Mouse (Mus musculus): ENCODE measurements around the gene Ajap1. TPM values are rescaled to one million over a fixed set of nuclear protein-coding genes. Genes with fewer than 3 reads are reported as not detected.

The Ajap1 gene
- polyA plus RNA-seq, 1 experiment from 2014 or later = 8.9 TPM

DNA sequence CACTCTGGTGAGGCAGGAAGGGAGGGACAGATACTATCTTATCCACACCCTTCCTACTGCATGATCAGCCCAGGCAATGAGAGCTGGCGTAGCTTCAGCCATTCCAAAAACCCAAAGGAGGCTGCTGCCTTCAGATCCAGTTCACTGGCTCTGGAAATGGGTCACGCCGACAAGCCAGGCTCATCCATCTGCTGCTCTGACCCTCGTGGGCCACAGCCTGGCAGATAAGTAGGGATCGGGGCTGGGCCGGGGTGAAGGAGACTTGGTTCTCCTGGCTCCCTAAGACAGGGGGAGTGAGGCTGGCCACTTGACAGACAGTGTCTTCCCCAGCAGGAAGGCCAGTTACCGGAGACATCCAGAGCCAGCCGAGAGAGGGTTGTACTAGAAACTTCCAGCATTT, 84.2 kb downstream of the Ajap1 start:
- Histone ChIP-seq H3K9me3 (ENCODE audit: control insufficient read depth, low read length) (no peaks in the 10 kb centered on the region), H3K9ac (replicated peaks; ENCODE audit: low read length) (no peak overlapping the region), H3K4me2 (ENCODE audit: low read length) (no peak overlapping the region), H3K27ac (replicated peaks; ENCODE audit: low read depth, low read length) (no peak overlapping the region), H3K27me3 (ENCODE audit: control insufficient read depth, insufficient read depth, low read length) (no peaks in the 10 kb centered on the region), H3K4me1 (ENCODE audit: control insufficient read depth, insufficient read depth, low read length) (peaks cover 5% of the 10 kb centered on the region; the same call in 1 of the 2 replicates), H3K4me3 (replicated peaks; ENCODE audit: low read depth, low read length) (no peak overlapping the region), H3K36me3 (ENCODE audit: control insufficient read depth, insufficient read depth, low read length) (no peaks in the 10 kb centered on the region)
- ATAC-seq (ENCODE audit: low FRiP score, low TSS enrichment) (no peak), DNase-seq (no peak)
- 87% methylated on average over 8 of the region's 8 CpGs for whole genome bisulfite sequencing

DNA sequence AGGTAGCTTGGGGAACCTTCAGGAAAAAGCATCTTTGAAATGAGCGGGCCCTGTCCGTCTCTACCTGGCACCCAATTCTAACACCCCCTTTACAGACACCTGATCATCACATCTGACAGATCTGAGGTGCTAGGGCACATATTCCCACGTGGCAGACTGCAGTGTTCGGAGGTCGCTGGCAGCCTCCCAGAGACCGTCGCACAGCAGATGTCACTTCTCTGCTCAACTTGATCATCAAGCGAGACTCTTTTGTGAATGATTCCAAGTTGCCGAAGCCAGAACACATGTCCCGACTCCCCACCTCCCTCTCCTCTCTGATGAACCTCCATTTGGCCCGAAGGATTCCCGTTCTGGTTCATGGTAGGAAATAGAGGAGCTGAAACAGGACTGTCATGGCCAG, 95.1 kb downstream of the Ajap1 start:
- 91% methylated on average over 12 of the region's 12 CpGs for WGBS
- H3K27ac ChIP-seq (replicated peaks; ENCODE audit: low read depth, low read length) = no peak overlapping the region

GRCm38 (mm10) chr4:153381433-153381832, 101.2 kb downstream of the Ajap1 start:
- H3K4me3 ChIP-seq (replicated peaks; ENCODE audit: low read depth, low read length) = no peak overlapping the region
- H3K36me3 ChIP-seq (ENCODE audit: control insufficient read depth, insufficient read depth, low read length) = no peaks in the 10 kb centered on the region
- 40% methylated on average over 7 of the region's 7 CpGs for whole genome bisulfite sequencing
- H3K4me2 ChIP-seq (ENCODE audit: low read length) = no peak overlapping the region
- H3K9me3 ChIP-seq (ENCODE audit: control insufficient read depth, low read length) = no peaks in the 10 kb centered on the region
- H3K9ac ChIP-seq (replicated peaks; ENCODE audit: low read length) = no peak overlapping the region
- H3K4me1 ChIP-seq (ENCODE audit: control insufficient read depth, insufficient read depth, low read length) = peaks cover 14% of the 10 kb centered on the region; the same call in 1 of the 2 replicates
- no peak for ATAC-seq (ENCODE audit: low FRiP score, low TSS enrichment)
- DNase-seq = no peak
- H3K27me3 ChIP-seq (ENCODE audit: control insufficient read depth, insufficient read depth, low read length) = no peaks in the 10 kb centered on the region
- H3K27ac ChIP-seq (replicated peaks; ENCODE audit: low read depth, low read length) = no peak overlapping the region

More for the DNA sequence above, 95.1 kb downstream of the Ajap1 start:
- no peak for ATAC-seq (ENCODE audit: low FRiP score, low TSS enrichment)
- H3K27me3 ChIP-seq (ENCODE audit: control insufficient read depth, insufficient read depth, low read length) = no peaks in the 10 kb centered on the region
- H3K9ac ChIP-seq (replicated peaks; ENCODE audit: low read length) = no peak overlapping the region
- H3K36me3 ChIP-seq (ENCODE audit: control insufficient read depth, insufficient read depth, low read length) = no peaks in the 10 kb centered on the region
- H3K4me2 ChIP-seq (ENCODE audit: low read length) = no peak overlapping the region
- DNase-seq = no peak
- H3K4me1 ChIP-seq (ENCODE audit: control insufficient read depth, insufficient read depth, low read length) = peaks cover 7% of the 10 kb centered on the region; the same call in 1 of the 2 replicates
- no peak overlapping the region for H3K4me3 ChIP-seq (replicated peaks; ENCODE audit: low read depth, low read length)
- no peaks in the 10 kb centered on the region for H3K9me3 ChIP-seq (ENCODE audit: control insufficient read depth, low read length)

DNA sequence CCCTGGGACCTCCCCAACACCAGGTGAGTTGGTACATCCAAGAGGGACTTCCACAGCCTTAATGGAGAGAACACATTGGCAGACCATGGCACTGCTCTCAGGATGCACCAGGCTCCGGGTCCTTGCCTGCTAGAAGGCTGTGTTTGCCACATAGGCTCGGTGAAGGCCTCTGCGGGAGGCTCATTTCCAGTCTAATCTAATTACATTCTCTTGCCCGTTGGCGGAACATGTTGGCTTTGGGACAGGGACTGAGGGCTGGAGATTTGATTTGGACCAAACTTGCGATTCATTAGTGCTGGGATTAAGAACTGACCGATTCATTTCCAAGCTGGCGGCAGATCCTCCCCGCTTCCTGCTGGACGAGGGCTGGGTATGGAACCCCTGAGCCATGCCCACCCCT, 101.7 kb downstream of the Ajap1 start:
- Histone ChIP-seq H3K27ac (replicated peaks; ENCODE audit: low read depth, low read length) (no peak overlapping the region), H3K27me3 (ENCODE audit: control insufficient read depth, insufficient read depth, low read length) (no peaks in the 10 kb centered on the region), H3K36me3 (ENCODE audit: control insufficient read depth, insufficient read depth, low read length) (no peaks in the 10 kb centered on the region), H3K9ac (replicated peaks; ENCODE audit: low read length) (no peak overlapping the region), H3K4me2 (ENCODE audit: low read length) (no peak overlapping the region), H3K4me3 (replicated peaks; ENCODE audit: low read depth, low read length) (no peak overlapping the region), H3K4me1 (ENCODE audit: control insufficient read depth, insufficient read depth, low read length) (peaks cover 14% of the 10 kb centered on the region; the same call in 1 of the 2 replicates), H3K9me3 (ENCODE audit: control insufficient read depth, low read length) (no peaks in the 10 kb centered on the region)
- peak; percentile 34 for DNase-seq
- no peak for ATAC-seq (ENCODE audit: low FRiP score, low TSS enrichment)
- 64% methylated on average over 10 of the region's 10 CpGs for WGBS

DNA sequence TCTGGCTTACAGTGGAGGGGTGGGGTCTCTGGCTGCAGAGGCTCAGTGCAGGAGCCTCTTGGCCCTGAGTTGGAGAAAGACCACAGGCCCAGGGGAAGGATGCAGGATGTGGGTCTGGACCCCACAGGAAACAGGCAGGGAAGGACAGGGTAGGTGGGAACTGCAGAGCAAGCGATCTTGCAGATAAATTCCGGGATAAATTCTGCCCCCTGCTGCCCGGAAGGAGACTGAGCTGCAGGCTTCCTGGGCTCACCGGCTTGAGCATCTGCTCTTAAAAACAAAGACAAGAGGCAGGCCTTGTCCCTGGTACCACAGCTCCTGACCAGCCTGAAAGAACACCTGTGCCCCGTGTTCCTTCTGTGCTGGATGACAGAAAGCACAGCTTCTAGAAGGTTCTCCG, 104.6 kb downstream of the Ajap1 start:
- Histone ChIP-seq H3K27ac (replicated peaks; ENCODE audit: low read depth, low read length) (no peak overlapping the region), H3K4me2 (ENCODE audit: low read length) (no peak overlapping the region), H3K27me3 (ENCODE audit: control insufficient read depth, insufficient read depth, low read length) (no peaks in the 10 kb centered on the region), H3K4me1 (ENCODE audit: control insufficient read depth, insufficient read depth, low read length) (peaks cover 7% of the 10 kb centered on the region; the same call in 1 of the 2 replicates), H3K36me3 (ENCODE audit: control insufficient read depth, insufficient read depth, low read length) (no peaks in the 10 kb centered on the region), H3K9ac (replicated peaks; ENCODE audit: low read length) (no peak overlapping the region), H3K4me3 (replicated peaks; ENCODE audit: low read depth, low read length) (no peak overlapping the region), H3K9me3 (ENCODE audit: control insufficient read depth, low read length) (no peaks in the 10 kb centered on the region)
- WGBS = 17% methylated on average over 6 of the region's 6 CpGs
- ATAC-seq (ENCODE audit: low FRiP score, low TSS enrichment) (no peak), DNase-seq (peak; percentile 80)

GRCm38 (mm10) chr4:153374233-153374632, 108.4 kb downstream of the Ajap1 start:
- 87% methylated on average over 6 of the region's 6 CpGs for WGBS
- Histone ChIP-seq H3K27me3 (ENCODE audit: control insufficient read depth, insufficient read depth, low read length) (no peaks in the 10 kb centered on the region), H3K36me3 (ENCODE audit: control insufficient read depth, insufficient read depth, low read length) (no peaks in the 10 kb centered on the region), H3K9ac (replicated peaks; ENCODE audit: low read length) (no peak overlapping the region), H3K4me2 (ENCODE audit: low read length) (no peak overlapping the region), H3K4me1 (ENCODE audit: control insufficient read depth, insufficient read depth, low read length) (no peaks in the 10 kb centered on the region), H3K4me3 (replicated peaks; ENCODE audit: low read depth, low read length) (no peak overlapping the region), H3K27ac (replicated peaks; ENCODE audit: low read depth, low read length) (no peak overlapping the region), H3K9me3 (ENCODE audit: control insufficient read depth, low read length) (no peaks in the 10 kb centered on the region)
- no peak for DNase-seq
- no peak for ATAC-seq (ENCODE audit: low FRiP score, low TSS enrichment)

- 90% methylated on average over 14 of the region's 14 CpGs for WGBS
- H3K4me2 ChIP-seq (ENCODE audit: low read length) = no peak overlapping the region
- ATAC-seq (ENCODE audit: low FRiP score, low TSS enrichment) = no peak
- H3K9ac ChIP-seq (replicated peaks; ENCODE audit: low read length) = no peak overlapping the region
- no peaks in the 10 kb centered on the region for H3K36me3 ChIP-seq (ENCODE audit: control insufficient read depth, insufficient read depth, low read length)
- H3K9me3 ChIP-seq (ENCODE audit: control insufficient read depth, low read length) = no peaks in the 10 kb centered on the region
- no peak for DNase-seq
- no peak overlapping the region for H3K4me3 ChIP-seq (replicated peaks; ENCODE audit: low read depth, low read length)
- H3K4me1 ChIP-seq (ENCODE audit: control insufficient read depth, insufficient read depth, low read length) = no peaks in the 10 kb centered on the region
- no peaks in the 10 kb centered on the region for H3K27me3 ChIP-seq (ENCODE audit: control insufficient read depth, insufficient read depth, low read length)
- H3K27ac ChIP-seq (replicated peaks; ENCODE audit: low read depth, low read length) = no peak overlapping the region
Measured at GRCm38 (mm10) chr4:153373125-153373524, 109.5 kb downstream of the Ajap1 start.

- Histone ChIP-seq H3K9ac (replicated peaks; ENCODE audit: low read length) (no peak overlapping the region), H3K4me1 (ENCODE audit: control insufficient read depth, insufficient read depth, low read length) (no peaks in the 10 kb centered on the region), H3K36me3 (ENCODE audit: control insufficient read depth, insufficient read depth, low read length) (no peaks in the 10 kb centered on the region), H3K27me3 (ENCODE audit: control insufficient read depth, insufficient read depth, low read length) (no peaks in the 10 kb centered on the region), H3K4me2 (ENCODE audit: low read length) (no peak overlapping the region), H3K4me3 (replicated peaks; ENCODE audit: low read depth, low read length) (no peak overlapping the region), H3K27ac (replicated peaks; ENCODE audit: low read depth, low read length) (no peak overlapping the region), H3K9me3 (ENCODE audit: control insufficient read depth, low read length) (no peaks in the 10 kb centered on the region)
- ATAC-seq (ENCODE audit: low FRiP score, low TSS enrichment) (no peak), DNase-seq (no peak)
- 69% methylated on average over 10 of the region's 10 CpGs for WGBS
Measured at GRCm38 (mm10) chr4:153368620-153369159, 113.9 kb downstream of the Ajap1 start.

GRCm38 (mm10) chr4:153360868-153361545, 121.6 kb downstream of the Ajap1 start:
- H3K4me2 ChIP-seq (ENCODE audit: low read length) = no peak overlapping the region
- DNase-seq = peak; percentile 67
- H3K9me3 ChIP-seq (ENCODE audit: control insufficient read depth, low read length) = no peaks in the 10 kb centered on the region
- H3K27ac ChIP-seq (replicated peaks; ENCODE audit: low read depth, low read length) = no peak overlapping the region
- no peaks in the 10 kb centered on the region for H3K27me3 ChIP-seq (ENCODE audit: control insufficient read depth, insufficient read depth, low read length)
- H3K9ac ChIP-seq (replicated peaks; ENCODE audit: low read length) = no peak overlapping the region
- H3K36me3 ChIP-seq (ENCODE audit: control insufficient read depth, insufficient read depth, low read length) = no peaks in the 10 kb centered on the region
- peaks cover 7% of the 10 kb centered on the region; the same call in 1 of the 2 replicates for H3K4me1 ChIP-seq (ENCODE audit: control insufficient read depth, insufficient read depth, low read length)
- WGBS = 62% methylated on average over 13 of the region's 13 CpGs
- no peak overlapping the region for H3K4me3 ChIP-seq (replicated peaks; ENCODE audit: low read depth, low read length)
- no peak for ATAC-seq (ENCODE audit: low FRiP score, low TSS enrichment)

Measured in midbrain, embryonic 14.5 days (tissue).